Mouse (Mus musculus) CH12.LX (cell line): ENCODE measurements around the gene Rptor. TPM values are rescaled to one million over a fixed set of nuclear protein-coding genes. Genes with fewer than 3 reads are reported as not detected.

Experiments
- DNase-seq: peaks from one replicate; pipeline ENCODE4 v3.0.0-alpha.2; 2013; ENCODE audit errors: extremely low read depth
- H3K27ac ChIP-seq: 2 replicates; pipeline ENCODE4 v1.5.1; 2012; ENCODE audit warnings: low read depth, mild to moderate bottlenecking, control low read depth, moderate library complexity; ENCODE audit not compliant: insufficient read depth
- H3K27me3 ChIP-seq: replicated peaks from 2 replicates; pipeline ENCODE3; 2012; ENCODE audit warnings: inconsistent platforms
- H3K36me3 ChIP-seq, 2 experiments: replicated peaks in 1 of 2; 2 replicates each; pipeline versions ENCODE3 to v1.6.1; 2012; ENCODE audit warnings: inconsistent platforms in 1 of 2, low read length in 1 of 2, mild to moderate bottlenecking in 1 of 2, mixed read lengths in 1 of 2, moderate library complexity in 1 of 2; ENCODE audit not compliant: control insufficient read depth in 1 of 2, insufficient read depth in 1 of 2
- H3K4me1 ChIP-seq, 2 experiments: 2 replicates each; pipeline ENCODE4 v1.6.1; 2012; ENCODE audit warnings: inconsistent platforms in 1 of 2, moderate library complexity in 1 of 2; ENCODE audit not compliant: insufficient read depth in 2 of 2, control insufficient read depth in 1 of 2
- H3K4me2 ChIP-seq: 2 replicates; pipeline ENCODE4 v1.6.1; 2012; ENCODE audit warnings: low read depth, mild to moderate bottlenecking, control low read depth; ENCODE audit not compliant: poor library complexity, insufficient read depth, severe bottlenecking
- H3K4me3 ChIP-seq, 3 experiments: fragments of 150-350 bp in 1 of 3; sonication (generic) in 1 of 3; replicated peaks in 1 of 3; 2 replicates each; pipeline versions ENCODE3 to v1.5.1; 2011 to 2012; ENCODE audit warnings: low read depth in 2 of 3, low read length in 2 of 3, mild to moderate bottlenecking in 2 of 3, moderate library complexity in 2 of 3, control low read depth in 1 of 3, improper control_type of control experiment in 1 of 3, inconsistent platforms in 1 of 3, mixed read lengths in 1 of 3; ENCODE audit not compliant: poor library complexity in 1 of 3
- H3K79me2 ChIP-seq: replicated peaks from 2 replicates; pipeline ENCODE4 v1.6.1; 2012; ENCODE audit warnings: mild to moderate bottlenecking, moderate library complexity; ENCODE audit not compliant: control insufficient read depth, poor library complexity, insufficient read depth, severe bottlenecking; ENCODE audit errors: extremely low read depth
- H3K9ac ChIP-seq: 2 replicates; pipeline ENCODE4 v1.6.1; 2012; ENCODE audit warnings: low read depth, mild to moderate bottlenecking, control low read depth, moderate library complexity; ENCODE audit not compliant: insufficient read depth
- H3K9me3 ChIP-seq: replicated peaks from 2 replicates; pipeline ENCODE3; 2012; ENCODE audit warnings: low read length, inconsistent platforms, mixed read lengths
- BHLHE40 ChIP-seq: IDR thresholded peaks from 2 replicates; pipeline ENCODE4 v1.6.1; 2011; ENCODE audit warnings: mild to moderate bottlenecking, low read depth, low read length, improper control_type of control experiment
- CTCF ChIP-seq, 2 experiments: IDR thresholded peaks in 1 of 2; conservative IDR thresholded peaks in 1 of 2; 2 replicates each; pipeline ENCODE4 v1.5.1; 2011 to 2012; ENCODE audit warnings: low read depth in 2 of 2, low read length in 2 of 2, improper control_type of control experiment in 1 of 2, inconsistent platforms in 1 of 2, mild to moderate bottlenecking in 1 of 2, moderate library complexity in 1 of 2
- E2F4 ChIP-seq: IDR thresholded peaks from 2 replicates; pipeline ENCODE4 v1.6.1; 2011; ENCODE audit warnings: low read depth, low read length, improper control_type of control experiment; ENCODE audit not compliant: insufficient replicate concordance
- ELF1 ChIP-seq: IDR thresholded peaks from 2 replicates; pipeline ENCODE4 v1.6.1; 2014; ENCODE audit warnings: low read depth, mild to moderate bottlenecking, inconsistent platforms, low read length, improper control_type of control experiment
- EP300 ChIP-seq: IDR thresholded peaks from 2 replicates; pipeline ENCODE4 v1.6.1; 2011; ENCODE audit warnings: low read length, improper control_type of control experiment
- ETS1 ChIP-seq: conservative IDR thresholded peaks from 2 replicates; pipeline ENCODE4 v1.6.1; 2012; ENCODE audit warnings: low read depth, mild to moderate bottlenecking, inconsistent platforms, low read length, improper control_type of control experiment, moderate library complexity
- GABPA ChIP-seq: IDR thresholded peaks from 2 replicates; pipeline ENCODE4 v1.6.1; 2012; ENCODE audit warnings: low read depth, low read length, improper control_type of control experiment, inconsistent platforms; ENCODE audit not compliant: insufficient replicate concordance
- IRF4 ChIP-seq: IDR thresholded peaks from 2 replicates; pipeline ENCODE4 v1.6.1; 2014; ENCODE audit warnings: low read depth, mild to moderate bottlenecking, inconsistent platforms, low read length, improper control_type of control experiment
- JUN ChIP-seq: IDR thresholded peaks from 2 replicates; pipeline ENCODE4 v1.6.1; 2011; ENCODE audit warnings: low read depth, mild to moderate bottlenecking, low read length, improper control_type of control experiment, moderate library complexity; ENCODE audit not compliant: insufficient read depth
- KAT2A ChIP-seq: IDR thresholded peaks from 2 replicates; pipeline ENCODE4 v1.6.1; 2012; ENCODE audit warnings: low read length, improper control_type of control experiment, inconsistent platforms; ENCODE audit not compliant: insufficient replicate concordance
- MAFK ChIP-seq: IDR thresholded peaks from 2 replicates; pipeline ENCODE4 v1.6.1; 2011; ENCODE audit warnings: low read length, improper control_type of control experiment; ENCODE audit not compliant: insufficient replicate concordance
- MAX ChIP-seq: IDR thresholded peaks from 2 replicates; pipeline ENCODE4 v1.6.1; 2011; ENCODE audit warnings: low read length, improper control_type of control experiment
- MXI1 ChIP-seq: IDR thresholded peaks from 2 replicates; pipeline ENCODE4 v1.6.1; 2011; ENCODE audit warnings: mild to moderate bottlenecking, low read depth, low read length, improper control_type of control experiment
- MYC ChIP-seq: IDR thresholded peaks from 2 replicates; pipeline ENCODE4 v1.6.1; 2011; ENCODE audit warnings: low read depth, mild to moderate bottlenecking, improper control_type of control experiment, low read length
- NELFE ChIP-seq: IDR thresholded peaks from 2 replicates; pipeline ENCODE4 v1.6.1; 2011; ENCODE audit warnings: low read depth, low read length, improper control_type of control experiment
- NRF1 ChIP-seq: IDR thresholded peaks from 2 replicates; pipeline ENCODE4 v1.6.1; 2014; ENCODE audit warnings: low read depth, mild to moderate bottlenecking, inconsistent platforms, low read length, improper control_type of control experiment, moderate library complexity
- PAX5 ChIP-seq: IDR thresholded peaks from 2 replicates; pipeline ENCODE4 v1.6.1; 2012; ENCODE audit warnings: low read length, inconsistent platforms, mixed read lengths
- POLR2A ChIP-seq: IDR thresholded peaks from 2 replicates; pipeline ENCODE4 v1.6.1; 2011; ENCODE audit warnings: low read depth, mild to moderate bottlenecking, improper control_type of control experiment, low read length
- SIN3A ChIP-seq: IDR thresholded peaks from 2 replicates; pipeline ENCODE4 v1.6.1; 2012; ENCODE audit warnings: low read length, improper control_type of control experiment, inconsistent platforms
- TBP ChIP-seq: conservative IDR thresholded peaks from 2 replicates; pipeline ENCODE4 v1.6.1; 2011; ENCODE audit warnings: low read depth, low read length, improper control_type of control experiment
- TCF12 ChIP-seq: IDR thresholded peaks from 2 replicates; pipeline ENCODE4 v1.6.1; 2014; ENCODE audit warnings: low read depth, mild to moderate bottlenecking, inconsistent platforms, low read length, improper control_type of control experiment
- UBTF ChIP-seq: IDR thresholded peaks from 2 replicates; pipeline ENCODE4 v1.6.1; 2012; ENCODE audit warnings: low read depth, mild to moderate bottlenecking, inconsistent platforms, low read length, improper control_type of control experiment, moderate library complexity
- USF1 ChIP-seq: IDR thresholded peaks from 2 replicates; pipeline ENCODE4 v1.6.1; 2014; ENCODE audit warnings: low read depth, mild to moderate bottlenecking, inconsistent platforms, low read length, improper control_type of control experiment
- USF2 ChIP-seq: conservative IDR thresholded peaks from 2 replicates; pipeline ENCODE4 v1.6.1; 2011; ENCODE audit warnings: low read depth, low read length, improper control_type of control experiment
- ZMIZ1 ChIP-seq: IDR thresholded peaks from 2 replicates; pipeline ENCODE4 v1.6.1; 2012; ENCODE audit warnings: low read depth, mild to moderate bottlenecking, inconsistent platforms, low read length, improper control_type of control experiment
- dilution Hi-C: fragments of 300-500 bp; cut with MboI; formaldehyde crosslinking; loops from 2 replicates; pipeline ENCODE4 v1.14.3; 2020; ENCODE audit warnings: low sequenced_read_pairs; ENCODE audit not compliant: extremely low pct_unique_long_range_greater_than_20kb, extremely low pct_ligation_motif_present
- in situ Hi-C: fragments of 300-500 bp; cut with MboI; formaldehyde crosslinking; loops from 3 replicates; pipeline ENCODE4 v1.14.3; 2019; ENCODE audit warnings: low sequenced_read_pairs, low pct_ligation_motif_present, low pct_unique_long_range_greater_than_20kb, mixed read lengths
- polyA plus RNA-seq: library from polyadenylated mRNA; unstranded; fragments of >175 nt; gene quantifications from 2 replicates; pipeline ENCODE4 v1.2.1, GENCODE M21; 2012; ENCODE audit warnings: low read depth; ENCODE audit not compliant: insufficient read length
- total RNA-seq, 2 experiments: library from RNA; depleted of rRNA; stranded (reverse); fragments of 300-350 nt in 1 of 2; fragments of >200 nt in 1 of 2; gene quantifications; 2 replicates each; pipeline ENCODE4 v1.2.3; 2012 to 2014

Rptor gene
- total and polyA plus RNA-seq, 3 experiments, result 10.3 to 33.1 (median 26.7) TPM

DNA sequence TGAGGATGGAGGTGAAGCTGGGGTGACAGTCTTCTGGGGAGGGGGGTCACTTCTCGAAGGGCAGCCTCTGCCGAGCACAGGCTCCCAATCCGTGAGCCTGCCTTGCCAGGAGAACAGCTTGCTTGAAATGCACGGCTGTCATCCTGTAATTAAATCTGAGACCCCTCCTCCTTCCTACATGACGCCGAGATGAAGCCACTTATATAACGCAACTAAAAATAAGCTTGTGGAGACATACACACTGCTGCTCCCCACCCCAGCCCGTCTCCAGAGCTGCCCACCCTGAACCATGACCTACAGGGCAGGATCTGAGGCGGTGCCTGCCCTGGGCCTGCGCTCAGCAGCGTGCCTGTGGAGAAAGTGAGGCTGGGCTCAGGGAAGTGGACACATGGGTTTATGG lies 337.4 kb downstream of the Rptor start:
- no peak for DNase-seq
- Histone ChIP-seq H3K4me2 (no peak overlapping the region), H3K9ac (no peak overlapping the region), H3K4me1 (peaks cover 10 to 53% of the 10 kb centered on the region in 2 experiments), H3K36me3 (no peaks in the 10 kb centered on the region), H3K27me3 (peaks cover 57% of the 10 kb centered on the region)
- TF ChIP-seq ETS1 (no peak), SIN3A (no peak), TCF12 (no peak), JUN (no peak), NRF1 (no peak), KAT2A (no peak), BHLHE40 (no peak), MAFK (no peak), CTCF (conservative IDR thresholded peaks at IDR 0.05 in 1 of 2, IDR thresholded peaks at IDR 0.05 in 1 of 2; ENCODE audit: low read depth in 2 of 2, low read length in 2 of 2) (no peak), MAX (no peak), ZMIZ1 (no peak), GABPA (no peak), ELF1 (no peak), NELFE (no peak)
- TF ChIP-seq, all 38 proteins: peak for 0
- dilution Hi-C loops (no loop called here), in situ Hi-C loops (no loop called here)
- Histone ChIP-seq H3K4me3 (no peak overlapping the region), H3K79me2 (no peaks in the 10 kb centered on the region), H3K9me3 (no peaks in the 10 kb centered on the region), H3K27ac (no peak overlapping the region)

GRCm38 (mm10) chr11:119941794-119942193 lies 339.1 kb downstream of the Rptor start:
- TF ChIP-seq USF2, result no peak
- no peak for TF ChIP-seq NRF1
- TF ChIP-seq ELF1, result no peak
- no peak for TF ChIP-seq EP300
- TF ChIP-seq MYC, result no peak
- no peak for TF ChIP-seq CTCF (conservative IDR thresholded peaks at IDR 0.05 in 1 of 2, IDR thresholded peaks at IDR 0.05 in 1 of 2; ENCODE audit: low read depth in 2 of 2, low read length in 2 of 2)
- no peak for TF ChIP-seq E2F4
- no peak for TF ChIP-seq UBTF
- TF ChIP-seq USF1, result no peak
- no peak for TF ChIP-seq PAX5
- no peak for TF ChIP-seq JUN
- TF ChIP-seq POLR2A, result no peak
- no peak for TF ChIP-seq TBP
- no peak for TF ChIP-seq KAT2A
- TF ChIP-seq MXI1, result no peak
- TF ChIP-seq IRF4, result no peak
- TF ChIP-seq ETS1, result no peak
- Histone ChIP-seq H3K27ac (no peak overlapping the region), H3K4me1 (peaks cover 5 to 46% of the 10 kb centered on the region in 2 experiments), H3K79me2 (no peaks in the 10 kb centered on the region), H3K9me3 (no peaks in the 10 kb centered on the region), H3K4me3 (peak overlapping the region in 2 of 3 experiments; percentile 5 to 50), H3K27me3 (peaks cover 52% of the 10 kb centered on the region), H3K4me2 (peak overlapping the region; percentile 97), H3K36me3 (no peaks in the 10 kb centered on the region), H3K9ac (peak overlapping the region; percentile 7; the same call in 1 of the 2 replicates)
- in situ Hi-C loops, result no loop called here
- DNase-seq, result no peak
- dilution Hi-C loops, result no loop called here
